Mouse (Mus musculus) heart, postnatal 0 days (tissue): ENCODE data around the gene Dguok.

Experiments used
- CTCF ChIP-seq: IDR thresholded peaks from 2 replicates; pipeline ENCODE4 v1.5.1; 2016; ENCODE audit warnings: antibody characterized with exemption, control low read depth, low read depth
- EP300 ChIP-seq: IDR thresholded peaks from 2 replicates; pipeline ENCODE4 v1.6.1; 2016; ENCODE audit warnings: antibody characterized with exemption, low read depth

DNA sequence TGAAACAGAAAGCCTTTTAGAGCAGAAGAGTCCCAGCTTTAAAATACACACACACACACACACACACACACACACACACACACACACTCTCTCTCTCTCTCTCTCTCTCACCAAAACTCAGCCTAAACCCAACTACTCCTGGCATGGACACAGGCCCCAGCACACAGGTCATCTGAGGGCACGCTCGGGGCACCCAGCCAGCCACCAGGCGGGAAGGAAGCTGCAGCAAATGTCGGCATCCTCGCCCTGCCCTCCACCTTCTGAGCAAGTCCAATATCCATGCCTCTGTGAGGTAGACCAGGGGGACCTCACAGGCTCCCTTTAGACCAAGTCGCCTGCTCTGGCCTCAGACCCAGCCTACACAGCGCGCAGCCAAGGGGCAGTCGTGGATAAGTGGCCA, 33.5 kb downstream of the Dguok start:
- TF ChIP-seq EP300 (no peak), CTCF (no peak)
